Mouse (Mus musculus): ENCODE data around the gene Mpp4.

DNA sequence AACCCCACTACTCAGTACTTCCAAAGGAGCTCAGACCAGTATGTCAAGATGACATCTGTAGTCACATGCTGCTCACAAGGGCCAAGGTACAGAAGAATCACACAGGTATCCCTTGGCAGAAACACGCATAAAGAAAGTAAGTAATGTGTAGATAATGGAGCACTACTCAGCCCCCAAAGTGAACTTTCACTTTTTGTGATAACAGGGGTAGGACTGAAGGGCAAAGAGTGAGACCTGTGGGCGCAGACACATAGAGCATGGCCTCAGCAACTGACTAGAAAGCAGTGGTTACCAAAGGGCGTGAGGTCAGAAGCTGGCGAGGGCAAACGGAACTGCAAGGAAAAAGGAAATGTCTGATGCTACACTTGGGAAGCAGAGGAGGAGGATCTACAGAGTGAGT, 37.8 kb upstream of the Mpp4 start:
- TF ChIP-seq CTCF (IDR thresholded peaks at IDR 0.05; ENCODE audit: low read depth, low read length) = no peak
- TF ChIP-seq POLR2AphosphoS5 (IDR thresholded peaks at IDR 0.05; ENCODE audit: insufficient replicate concordance, low read depth, low read length) = no peak
- TF ChIP-seq GATA1 (IDR thresholded peaks at IDR 0.05; ENCODE audit: borderline replicate concordance, low read length) = no peak

All from G1E (cell line).